Mouse (Mus musculus): Measurements from ENCODE around the gene Ntng1.

- no peak for TF ChIP-seq CTCF (IDR thresholded peaks at IDR 0.05; ENCODE audit: extremely low read depth, insufficient read depth, insufficient read length, insufficient replicate concordance)
- TF ChIP-seq POLR2A (IDR thresholded peaks at IDR 0.05; ENCODE audit: low read depth, low read length): no peak
Observed at GRCm38 (mm10) chr3:110131043-110131891, 12.5 kb downstream of the Ntng1 start.
